Mouse (Mus musculus): ENCODE measurements at regions not wholly inside any gene's neighbourhood (a gene's known extent, or its start where the extent isn't known, plus 50 kb on each side); places are given as distances from the start of the nearest gene placed in this dataset.
A peak's percentile ranks its signal among the peaks of the same experiment; 100 is the strongest.

DNA sequence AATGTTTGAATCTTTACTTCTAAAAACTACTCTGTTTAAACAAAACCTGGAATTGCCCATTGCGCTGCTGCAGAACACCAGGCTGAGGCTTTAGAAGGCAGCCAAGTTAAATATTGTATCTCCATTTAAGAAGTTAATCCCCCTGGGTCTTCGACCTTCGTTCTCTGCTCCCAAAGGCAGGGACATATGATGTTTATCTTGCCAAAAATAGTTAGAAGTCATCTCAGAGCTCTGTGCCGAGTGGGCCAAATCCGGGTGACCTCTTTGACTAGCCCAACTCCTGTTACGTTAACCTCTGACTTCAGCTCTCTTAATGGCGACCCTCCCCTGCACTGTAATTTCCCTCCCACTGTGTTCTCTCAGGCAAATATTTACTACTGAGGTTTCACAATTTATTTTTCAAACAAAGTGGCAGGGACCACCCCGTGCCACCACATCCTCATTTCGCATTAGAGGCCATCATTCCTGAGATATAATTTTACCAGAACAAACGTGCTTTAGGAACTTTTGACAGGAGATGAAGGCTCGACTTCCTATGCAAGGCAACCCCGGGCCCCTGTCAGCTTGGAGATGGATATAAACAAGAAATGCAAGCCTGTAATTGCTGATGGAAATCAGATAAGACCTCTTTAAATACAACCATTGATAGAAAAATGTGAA lies 350.7 kb downstream of the Hsfy2 start:
- peaks cover 9% of the 10 kb centered on the region for H3K4me1 ChIP-seq
- H3K36me3 ChIP-seq (replicated peaks): no peaks in the 10 kb centered on the region
- WGBS: 25% methylated on average over 12 of the region's 12 CpGs
- H3K4me3 ChIP-seq: no peak overlapping the region
- peak; percentile 66 for DNase-seq (ENCODE audit: low spot score)
- H3K27ac ChIP-seq (replicated peaks): peak overlapping the region; percentile 19; the same call in 1 of the 2 replicates
- H3K9me3 ChIP-seq: no peaks in the 10 kb centered on the region
- peaks cover 5% of the 10 kb centered on the region; the same call in 1 of the 2 replicates for H3K27me3 ChIP-seq (replicated peaks; ENCODE audit: low read depth, poor library complexity, severe bottlenecking)

DNA sequence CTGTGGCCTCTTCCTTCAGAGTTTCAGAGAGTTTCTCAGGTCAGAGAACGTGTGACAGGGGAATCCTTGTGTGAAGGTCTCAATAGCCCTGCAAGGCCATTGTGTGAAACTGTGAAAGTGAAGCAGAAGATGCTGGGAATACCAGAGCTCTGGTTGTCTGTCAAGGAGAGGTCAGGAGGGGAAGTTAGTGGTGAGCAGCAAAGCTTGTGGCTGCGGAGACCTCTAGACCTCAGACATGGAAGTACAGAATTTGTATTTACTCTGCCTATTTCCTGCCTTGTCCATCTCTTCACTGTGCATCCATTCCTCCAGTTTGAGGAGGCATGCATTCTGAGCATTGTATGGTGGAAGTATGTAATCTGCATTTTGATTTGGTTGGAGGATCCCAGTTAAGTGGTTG lies 375.5 kb downstream of the Hsfy2 start:
- WGBS: 66% methylated on average over 2 of the region's 2 CpGs
- no peak overlapping the region for H3K27ac ChIP-seq (replicated peaks)
- no peaks in the 10 kb centered on the region for H3K36me3 ChIP-seq (replicated peaks)
- no peaks in the 10 kb centered on the region for H3K4me1 ChIP-seq
- H3K4me3 ChIP-seq: no peak overlapping the region
- H3K27me3 ChIP-seq (replicated peaks; ENCODE audit: low read depth, poor library complexity, severe bottlenecking): no peaks in the 10 kb centered on the region
- no peaks in the 10 kb centered on the region for H3K9me3 ChIP-seq
- DNase-seq (ENCODE audit: low spot score): no peak

DNA sequence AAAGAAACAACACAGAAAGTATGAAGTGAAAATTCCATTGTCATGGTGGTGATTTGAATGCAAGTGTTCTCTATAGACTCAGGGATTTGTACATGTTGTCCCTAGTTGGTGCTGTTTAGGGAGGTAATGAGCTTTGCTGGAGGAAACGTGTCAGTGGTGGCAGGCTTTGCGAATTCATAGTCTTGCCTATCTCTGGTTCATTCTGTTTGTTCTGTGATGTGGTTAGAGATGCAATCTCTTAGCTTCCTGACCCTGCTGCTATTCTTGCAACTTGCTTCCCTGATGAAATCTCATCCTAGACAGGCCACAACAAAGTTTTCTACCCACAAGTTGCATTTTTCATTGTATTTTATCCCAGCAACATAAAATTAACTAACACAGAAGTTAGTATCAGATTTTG lies 376.5 kb downstream of the Hsfy2 start:
- no peaks in the 10 kb centered on the region for H3K36me3 ChIP-seq (replicated peaks)
- H3K4me1 ChIP-seq: no peaks in the 10 kb centered on the region
- DNase-seq (ENCODE audit: low spot score): no peak
- H3K9me3 ChIP-seq: no peaks in the 10 kb centered on the region
- H3K4me3 ChIP-seq: no peak overlapping the region
- no peak overlapping the region for H3K27ac ChIP-seq (replicated peaks)
- WGBS: 74% methylated on average over 2 of the region's 2 CpGs
- H3K27me3 ChIP-seq (replicated peaks; ENCODE audit: low read depth, poor library complexity, severe bottlenecking): no peaks in the 10 kb centered on the region

DNA sequence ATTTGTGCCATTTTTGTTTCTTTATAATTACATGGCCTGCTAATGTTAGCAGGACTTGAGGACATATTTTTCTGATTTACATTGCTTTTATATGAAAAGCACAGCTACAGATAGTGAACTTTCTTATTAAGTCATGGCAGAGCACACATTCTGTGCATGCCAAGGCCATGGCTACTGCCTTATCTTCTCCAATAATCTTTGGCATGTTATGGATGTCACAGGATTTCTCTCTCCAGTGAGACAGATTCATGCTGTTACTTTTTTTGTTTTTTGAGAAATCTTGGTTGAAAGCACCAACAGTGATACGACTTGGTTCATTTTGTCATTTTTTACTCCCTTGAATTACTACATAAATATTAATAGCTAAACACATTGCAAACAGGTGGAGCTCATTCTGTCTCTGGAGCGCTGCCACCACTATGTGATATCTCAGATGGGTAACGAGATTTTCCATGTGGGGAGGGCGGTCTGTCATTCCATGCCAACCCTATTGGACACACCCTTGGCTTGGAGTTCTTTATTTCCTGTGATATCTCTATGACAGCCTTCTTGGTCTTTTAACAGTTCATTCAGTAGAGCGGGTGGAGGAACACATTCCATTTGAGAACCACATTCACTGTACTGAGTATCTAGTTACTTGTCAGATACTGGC lies 380.3 kb downstream of the Hsfy2 start:
- Histone ChIP-seq H3K27ac (replicated peaks) (no peak overlapping the region), H3K4me1 (no peaks in the 10 kb centered on the region), H3K27me3 (replicated peaks; ENCODE audit: low read depth, poor library complexity, severe bottlenecking) (no peaks in the 10 kb centered on the region), H3K9me3 (no peaks in the 10 kb centered on the region), H3K4me3 (no peak overlapping the region), H3K36me3 (replicated peaks) (no peaks in the 10 kb centered on the region)
- WGBS: 90% methylated on average over 5 of the region's 5 CpGs
- DNase-seq (ENCODE audit: low spot score): no peak

DNA sequence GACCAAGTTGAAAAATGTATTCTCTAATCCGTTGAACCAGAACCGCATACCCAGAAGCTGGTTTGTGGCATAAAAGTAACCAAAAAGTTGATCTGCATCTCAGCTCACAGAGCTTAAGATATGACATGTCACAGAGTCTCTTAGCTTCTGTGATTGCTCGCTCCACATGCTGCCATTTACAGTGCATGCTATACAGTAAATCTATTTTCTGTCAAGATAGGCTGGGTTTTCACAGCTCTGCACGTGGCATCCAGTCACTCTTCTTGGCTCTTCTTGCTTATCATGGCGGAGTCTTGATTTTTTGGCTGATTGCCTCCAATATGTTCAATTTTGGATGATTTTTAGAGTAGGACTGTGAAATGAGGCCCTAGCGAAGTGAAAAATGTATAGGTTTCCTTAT lies 397.5 kb downstream of the Hsfy2 start:
- no peak overlapping the region for H3K27ac ChIP-seq (replicated peaks)
- no peaks in the 10 kb centered on the region for H3K36me3 ChIP-seq (replicated peaks)
- no peak for DNase-seq (ENCODE audit: low spot score)
- H3K9me3 ChIP-seq: no peaks in the 10 kb centered on the region
- no peaks in the 10 kb centered on the region for H3K27me3 ChIP-seq (replicated peaks; ENCODE audit: low read depth, poor library complexity, severe bottlenecking)
- WGBS: 86% methylated on average over 6 of the region's 6 CpGs
- no peak overlapping the region for H3K4me3 ChIP-seq
- no peaks in the 10 kb centered on the region for H3K4me1 ChIP-seq

DNA sequence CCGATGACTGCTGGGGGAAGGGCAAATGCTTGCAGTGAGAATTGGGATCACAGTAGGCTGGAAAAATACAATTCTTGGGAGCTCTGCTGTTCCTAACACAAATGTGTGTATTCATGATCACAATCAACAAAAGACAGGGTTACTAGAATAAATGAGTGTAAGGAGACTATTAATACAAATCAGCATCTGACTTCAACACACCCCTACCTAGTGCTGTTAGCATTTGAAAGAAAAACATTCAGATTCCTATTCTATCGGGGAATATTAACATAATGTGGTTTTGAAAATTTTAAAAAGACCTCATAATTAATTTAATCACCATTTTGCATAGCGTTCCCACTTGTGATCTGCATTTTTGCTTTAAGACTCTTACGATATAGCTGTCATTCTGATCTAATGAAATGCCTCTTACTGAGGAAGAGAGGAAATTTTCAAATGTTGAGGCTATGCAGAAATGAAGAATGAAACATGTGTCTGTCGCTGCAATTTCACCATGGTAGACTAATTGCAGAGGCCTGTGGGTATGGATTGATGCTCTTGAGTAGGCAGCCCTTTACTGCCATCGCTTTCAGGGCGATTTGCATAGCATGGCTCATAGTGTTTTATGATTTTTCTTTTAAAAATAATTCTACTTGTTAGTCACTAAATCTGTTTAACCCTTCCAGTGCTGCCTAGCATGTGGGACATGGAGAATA lies 410.8 kb downstream of the Hsfy2 start:
- H3K4me3 ChIP-seq: no peak overlapping the region
- 90% methylated on average over 7 of the region's 7 CpGs for WGBS
- DNase-seq (ENCODE audit: low spot score): no peak
- no peaks in the 10 kb centered on the region for H3K27me3 ChIP-seq (replicated peaks; ENCODE audit: low read depth, poor library complexity, severe bottlenecking)
- H3K4me1 ChIP-seq: no peaks in the 10 kb centered on the region
- H3K36me3 ChIP-seq (replicated peaks): no peaks in the 10 kb centered on the region
- no peak overlapping the region for H3K27ac ChIP-seq (replicated peaks)
- no peaks in the 10 kb centered on the region for H3K9me3 ChIP-seq

DNA sequence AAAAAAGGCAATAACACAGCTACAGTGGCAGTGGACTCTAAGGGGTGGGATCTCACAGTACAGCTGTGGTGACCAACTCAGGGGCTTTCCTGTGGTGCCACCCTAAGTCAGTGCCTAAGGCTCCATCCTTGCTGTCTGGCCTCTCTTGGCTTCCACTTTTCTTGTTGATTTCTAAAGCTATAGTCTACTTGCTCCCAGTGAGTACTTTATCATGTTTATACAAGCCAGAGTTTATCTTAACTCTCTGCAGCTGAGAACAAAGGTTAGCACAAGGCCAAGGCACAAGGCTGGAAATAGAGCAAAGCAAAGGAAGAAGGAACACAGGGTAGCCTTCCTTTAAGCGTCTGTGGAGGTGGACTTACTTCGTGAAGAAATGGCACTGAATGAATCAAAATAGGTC lies 417.5 kb downstream of the Hsfy2 start:
- H3K4me1 ChIP-seq: no peaks in the 10 kb centered on the region
- no peaks in the 10 kb centered on the region for H3K36me3 ChIP-seq (replicated peaks)
- H3K4me3 ChIP-seq: no peak overlapping the region
- 79% methylated on average over 2 of the region's 2 CpGs for WGBS
- no peak overlapping the region for H3K27ac ChIP-seq (replicated peaks)
- no peak for DNase-seq (ENCODE audit: low spot score)
- H3K9me3 ChIP-seq: no peaks in the 10 kb centered on the region
- H3K27me3 ChIP-seq (replicated peaks; ENCODE audit: low read depth, poor library complexity, severe bottlenecking): no peaks in the 10 kb centered on the region

DNA sequence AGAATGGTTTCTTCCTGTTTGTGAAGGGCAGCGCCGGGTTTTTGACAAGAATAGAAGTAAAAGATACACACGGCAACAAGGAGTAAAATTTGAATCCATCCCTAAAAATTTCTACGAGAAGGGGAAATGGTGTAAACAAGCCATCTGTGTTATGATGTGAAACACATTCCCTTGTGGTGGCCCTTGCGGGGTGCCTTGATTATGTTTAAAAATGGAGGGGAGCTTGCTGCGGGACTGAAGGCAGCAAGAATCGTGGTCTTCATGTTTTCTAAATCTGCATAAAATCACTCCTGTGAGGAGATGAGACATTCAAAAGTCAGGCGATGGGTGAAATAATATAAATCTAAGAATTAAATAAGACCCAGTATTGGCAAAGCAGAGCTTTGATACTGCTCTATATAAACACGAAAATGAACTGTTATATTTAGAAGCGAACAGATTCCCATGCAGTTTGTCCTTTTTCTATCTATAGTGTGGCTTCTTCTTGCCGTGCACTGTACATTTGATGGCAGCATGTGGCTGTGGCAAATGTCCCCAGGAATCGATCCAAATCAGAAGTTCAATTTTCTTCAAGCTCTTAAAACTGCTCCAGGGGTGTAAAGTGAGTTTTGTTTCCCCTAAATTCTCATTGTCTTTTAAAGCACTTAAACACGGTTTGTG lies 426.4 kb downstream of the Hsfy2 start:
- 88% methylated on average over 13 of the region's 13 CpGs for WGBS
- no peak for DNase-seq (ENCODE audit: low spot score)
- Histone ChIP-seq H3K27ac (replicated peaks) (no peak overlapping the region), H3K4me1 (no peaks in the 10 kb centered on the region), H3K36me3 (replicated peaks) (no peaks in the 10 kb centered on the region), H3K27me3 (replicated peaks; ENCODE audit: low read depth, poor library complexity, severe bottlenecking) (no peaks in the 10 kb centered on the region), H3K4me3 (no peak overlapping the region), H3K9me3 (no peaks in the 10 kb centered on the region)

DNA sequence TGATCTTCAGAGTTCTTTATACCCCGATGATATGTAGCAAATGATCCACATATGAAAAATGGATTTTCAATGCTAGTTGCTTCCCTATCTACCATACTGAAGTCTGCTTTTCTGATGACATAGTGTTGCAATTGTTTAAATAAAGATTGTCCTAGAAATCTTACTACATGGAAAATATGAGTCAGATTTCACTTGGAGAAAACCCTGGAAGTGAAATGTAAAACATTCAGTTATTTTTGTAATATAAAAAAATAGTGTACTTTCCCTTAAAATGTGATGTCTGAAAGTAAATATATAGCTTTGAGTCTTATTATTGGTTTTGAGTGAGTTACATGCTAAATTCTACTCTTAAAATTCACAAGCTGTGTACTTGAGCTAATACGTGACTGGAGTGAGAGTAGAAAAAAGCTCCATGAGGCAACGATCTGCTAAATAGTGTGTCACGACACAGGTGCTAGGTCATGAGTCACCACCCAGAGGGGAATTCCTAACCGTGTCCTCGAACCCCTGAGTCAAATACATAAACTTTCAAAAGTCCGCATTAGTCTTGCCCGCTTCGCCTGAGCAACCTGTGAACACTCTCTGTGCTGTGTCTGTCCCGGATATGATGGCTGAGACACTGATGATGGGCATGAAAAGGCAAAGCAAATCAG lies 430.5 kb downstream of the Hsfy2 start:
- WGBS: 88% methylated on average over 10 of the region's 10 CpGs
- Histone ChIP-seq H3K27me3 (replicated peaks; ENCODE audit: low read depth, poor library complexity, severe bottlenecking) (no peaks in the 10 kb centered on the region), H3K4me1 (no peaks in the 10 kb centered on the region), H3K4me3 (no peak overlapping the region), H3K9me3 (no peaks in the 10 kb centered on the region), H3K36me3 (replicated peaks) (no peaks in the 10 kb centered on the region), H3K27ac (replicated peaks) (no peak overlapping the region)
- no peak for DNase-seq (ENCODE audit: low spot score)

DNA sequence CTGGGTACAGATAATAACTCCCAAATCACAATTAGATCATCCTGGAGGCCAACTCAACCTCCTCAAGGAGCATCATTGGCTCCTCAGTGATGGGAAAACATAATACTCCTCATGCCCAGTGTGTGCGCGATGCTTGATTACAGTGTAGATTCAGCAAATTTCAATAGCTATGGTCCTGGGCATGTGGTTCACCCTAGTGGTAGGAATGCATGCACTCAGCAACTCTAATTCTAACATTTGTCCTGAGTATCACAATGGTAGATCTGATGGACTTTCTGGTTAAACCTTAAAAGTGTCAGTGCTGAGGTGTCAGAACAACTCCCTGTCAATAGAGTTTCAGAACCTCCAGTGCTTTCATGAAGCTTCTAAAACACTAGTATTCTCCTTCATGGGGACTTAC lies 442.0 kb downstream of the Hsfy2 start:
- DNase-seq (ENCODE audit: low spot score): no peak
- Histone ChIP-seq H3K36me3 (replicated peaks) (no peaks in the 10 kb centered on the region), H3K4me3 (no peak overlapping the region), H3K27me3 (replicated peaks; ENCODE audit: low read depth, poor library complexity, severe bottlenecking) (no peaks in the 10 kb centered on the region), H3K4me1 (no peaks in the 10 kb centered on the region), H3K27ac (replicated peaks) (no peak overlapping the region), H3K9me3 (no peaks in the 10 kb centered on the region)
- 92% methylated on average over 2 of the region's 2 CpGs for WGBS

DNA sequence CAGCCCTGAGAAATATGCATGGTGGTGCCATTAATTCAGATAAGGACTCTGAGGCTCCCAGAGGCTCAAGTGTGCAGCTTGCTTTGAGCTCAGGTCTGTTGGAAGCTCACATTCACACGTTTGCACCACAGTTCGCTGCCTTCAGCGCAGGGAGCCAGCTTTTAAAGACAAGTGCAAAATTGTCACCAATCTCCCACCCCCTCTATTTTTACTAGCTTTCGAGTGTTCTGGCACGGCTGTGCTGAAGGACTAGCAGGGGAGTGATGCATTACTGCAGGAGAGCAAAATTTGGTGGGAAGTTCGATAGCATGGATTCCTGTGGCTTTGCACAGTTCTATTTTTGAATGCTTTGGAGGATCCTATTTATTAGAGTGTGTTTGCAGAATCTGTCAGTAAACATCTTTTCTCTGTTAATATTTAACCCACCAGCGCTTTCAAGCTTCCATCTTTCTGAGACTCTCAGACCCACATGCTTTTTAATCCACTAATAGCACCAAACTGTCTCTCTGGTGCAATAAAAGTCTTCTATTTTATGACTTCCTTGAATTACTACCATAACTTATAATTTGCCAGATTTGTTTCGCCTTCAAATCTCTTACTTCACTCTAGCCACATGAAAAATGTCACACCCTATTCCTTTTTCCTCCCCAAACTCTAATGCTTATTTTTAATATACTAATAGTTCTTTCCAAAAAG lies 453.6 kb downstream of the Hsfy2 start:
- 90% methylated on average over 8 of the region's 8 CpGs for WGBS
- Histone ChIP-seq H3K27ac (replicated peaks) (no peak overlapping the region), H3K4me1 (no peaks in the 10 kb centered on the region), H3K9me3 (no peaks in the 10 kb centered on the region), H3K4me3 (no peak overlapping the region), H3K36me3 (replicated peaks) (no peaks in the 10 kb centered on the region), H3K27me3 (replicated peaks; ENCODE audit: low read depth, poor library complexity, severe bottlenecking) (no peaks in the 10 kb centered on the region)
- no peak for DNase-seq (ENCODE audit: low spot score)

Measured in embryonic facial prominence, embryonic 10.5 days (tissue).